Mouse (Mus musculus) WW6 (cell line): ENCODE results near the gene Tkt.
"Not testable (repeated sequence)": the region's sequence is repeated elsewhere in the genome, so short reads cannot be mapped to it uniquely, and the experiment has no call there.

Source experiments
- DNase-seq: peaks from one replicate; pipeline ENCODE4 v3.0.0-alpha.2; 2013; ENCODE audit warnings: low read depth, low spot score

Tkt gene

GRCm38 (mm10) chr14:30548131-30548720, at the start of gene Tkt:
Tkt (plus strand) TSS chr14:30548359.
- no peak for DNase-seq

DNA sequence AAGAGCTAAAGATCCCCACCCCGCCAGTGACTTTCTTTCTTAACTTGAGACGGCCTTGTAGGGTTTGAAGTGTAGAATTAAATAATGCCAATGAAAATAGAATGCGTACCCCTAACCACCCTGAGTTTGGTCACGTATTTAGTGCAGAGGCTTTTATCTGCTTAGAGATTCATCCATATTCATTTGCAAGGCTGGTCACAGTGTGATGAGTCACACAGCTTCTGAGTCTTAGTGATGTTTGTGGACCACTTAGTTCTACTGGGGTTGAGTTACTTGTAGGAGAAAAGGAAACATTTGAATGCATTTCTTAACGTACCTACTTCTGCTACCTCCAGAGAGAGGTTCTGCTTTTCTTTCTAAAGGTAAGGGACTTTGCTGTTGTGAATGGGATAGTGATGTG, 43.2 kb upstream of the Tkt start:
- no peak for DNase-seq

- DNase-seq, result no peak
Observed at GRCm38 (mm10) chr14:30510214-30510763, 37.9 kb upstream of the Tkt start.

GRCm38 (mm10) chr14:30512896-30513295, 35.3 kb upstream of the Tkt start:
- no peak for DNase-seq

- DNase-seq, result no peak
Observed at GRCm38 (mm10) chr14:30515931-30516723, 32.0 kb upstream of the Tkt start.

- DNase-seq, result no peak
Observed at GRCm38 (mm10) chr14:30519323-30519722, 28.8 kb upstream of the Tkt start.

DNA sequence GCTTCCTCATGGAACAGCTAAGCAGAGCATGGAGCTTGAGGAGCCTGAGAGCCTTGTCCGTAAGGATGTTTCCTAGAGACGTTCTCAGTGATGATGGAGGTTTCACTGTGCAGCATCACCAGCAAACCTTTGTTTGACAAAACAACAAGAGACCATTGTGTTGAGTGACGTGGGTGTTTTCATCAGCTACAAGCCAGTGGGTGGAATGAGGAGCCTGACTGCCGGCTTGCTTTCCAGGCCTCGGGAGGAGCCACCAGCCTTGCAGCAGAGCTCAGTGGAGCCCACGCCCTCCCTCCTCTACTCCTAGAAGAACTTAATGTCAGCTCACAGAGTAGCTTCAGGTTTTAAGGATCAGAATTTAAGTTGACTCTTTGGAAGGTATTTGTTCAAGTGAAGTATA, 24.8 kb upstream of the Tkt start:
- no peak for DNase-seq

DNA sequence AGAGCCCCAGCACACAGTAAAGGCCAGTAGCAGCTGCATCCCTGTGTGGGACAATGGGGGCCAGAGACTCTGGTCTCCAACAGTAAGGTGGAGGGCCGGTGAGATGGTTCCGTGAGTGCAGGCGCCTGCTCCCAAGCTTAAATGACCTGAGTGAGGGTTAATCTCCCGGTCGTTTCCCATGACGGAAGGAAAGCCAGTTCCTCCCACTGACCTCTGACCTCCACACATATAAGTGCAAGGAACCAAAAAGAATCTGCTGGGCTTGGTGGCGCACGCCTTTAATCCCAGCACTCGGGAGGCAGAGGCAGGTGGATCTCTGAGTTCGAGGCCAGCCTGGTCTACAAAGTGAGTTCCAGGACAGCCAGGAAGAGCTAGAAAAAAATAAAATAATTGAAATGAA, 19.8 kb upstream of the Tkt start:
- no peak for DNase-seq

DNA sequence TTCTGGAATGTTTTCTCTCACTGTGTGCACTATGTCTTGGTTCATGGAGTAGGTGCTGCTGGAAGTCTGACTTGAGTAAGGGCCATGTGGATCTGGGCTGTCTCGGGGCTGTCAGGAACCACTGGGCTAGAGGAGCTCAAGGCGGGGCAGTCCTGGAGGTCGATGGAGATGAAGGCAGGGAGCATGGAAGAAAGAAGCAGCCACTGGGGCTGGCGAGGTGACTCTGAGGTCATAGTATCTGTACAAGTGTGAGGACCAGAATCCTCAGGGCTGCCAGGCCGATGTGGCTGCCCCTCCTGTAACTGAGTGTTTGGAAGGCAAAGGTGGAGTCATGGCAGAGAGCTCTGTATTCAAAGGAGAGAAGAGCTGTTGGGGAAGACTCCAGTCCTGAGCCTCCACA, 19.2 kb upstream of the Tkt start:
- DNase-seq, result no peak

- DNase-seq, result no peak
Observed at GRCm38 (mm10) chr14:30529454-30529853, 18.7 kb upstream of the Tkt start.

DNA sequence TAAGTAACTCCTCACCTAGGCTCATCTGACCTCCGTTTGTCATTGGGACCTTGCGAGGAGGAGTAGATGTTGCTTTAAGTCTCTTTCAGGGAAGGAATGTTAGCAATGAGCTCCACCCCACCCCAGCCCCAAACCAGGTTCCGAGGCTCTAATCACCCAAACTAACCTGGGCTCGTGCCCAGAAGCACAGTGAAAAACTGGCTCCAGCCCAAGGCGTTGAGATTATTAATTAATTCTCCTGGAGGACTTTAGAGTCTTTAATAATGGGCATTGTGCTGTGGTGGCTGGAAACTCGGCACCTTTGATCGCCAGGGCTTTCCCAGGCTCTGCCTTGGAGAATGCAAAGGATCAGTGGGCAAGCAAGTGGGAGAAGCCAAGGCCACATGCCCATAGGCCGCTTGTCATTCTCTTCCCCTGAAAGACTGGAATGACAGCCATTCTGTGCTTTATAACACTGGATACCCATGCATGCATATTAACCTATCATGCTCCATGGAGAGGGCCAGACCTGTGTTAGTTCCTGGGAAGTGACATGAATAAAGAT, 17.4 kb upstream of the Tkt start:
- DNase-seq, result no peak

DNA sequence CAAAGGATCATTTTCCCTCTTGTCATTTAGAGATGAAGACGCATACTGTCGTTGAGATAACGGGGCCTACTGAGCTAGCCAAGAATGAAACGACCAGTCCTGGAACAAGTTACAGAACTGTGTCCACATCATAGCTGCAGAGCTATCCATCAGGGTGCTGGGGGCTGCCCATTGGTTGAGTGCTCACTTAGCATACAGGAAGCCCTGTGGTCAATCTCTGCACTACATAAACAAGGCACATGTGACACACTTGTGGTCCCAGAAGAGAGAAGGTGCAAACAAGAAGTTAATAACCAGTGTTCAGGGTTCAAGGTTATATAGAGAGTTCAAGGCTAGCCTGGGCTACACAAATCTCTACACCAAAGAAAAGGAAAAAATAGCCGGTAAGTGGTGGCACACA, 16.7 kb upstream of the Tkt start:
- no peak for DNase-seq

DNA sequence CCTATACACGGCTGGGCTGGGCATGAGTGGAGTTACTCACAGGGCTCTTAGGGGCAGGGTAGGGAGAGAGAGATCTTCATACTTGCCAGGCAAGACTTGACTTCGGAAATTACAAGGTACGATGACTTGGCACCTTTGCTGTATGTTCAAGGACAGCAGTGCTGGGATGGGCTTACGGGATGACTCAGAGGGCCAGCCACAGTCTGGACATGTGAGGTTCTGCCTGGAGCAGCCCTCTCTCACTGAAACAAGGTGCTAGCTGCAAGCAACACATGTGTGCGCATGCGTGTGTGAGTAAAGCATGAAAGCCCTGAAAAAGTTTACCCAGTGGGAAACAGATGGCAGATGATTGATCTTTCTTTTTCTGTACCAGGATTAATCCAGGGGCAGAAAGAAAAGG, 16.3 kb upstream of the Tkt start:
- DNase-seq, result no peak

DNA sequence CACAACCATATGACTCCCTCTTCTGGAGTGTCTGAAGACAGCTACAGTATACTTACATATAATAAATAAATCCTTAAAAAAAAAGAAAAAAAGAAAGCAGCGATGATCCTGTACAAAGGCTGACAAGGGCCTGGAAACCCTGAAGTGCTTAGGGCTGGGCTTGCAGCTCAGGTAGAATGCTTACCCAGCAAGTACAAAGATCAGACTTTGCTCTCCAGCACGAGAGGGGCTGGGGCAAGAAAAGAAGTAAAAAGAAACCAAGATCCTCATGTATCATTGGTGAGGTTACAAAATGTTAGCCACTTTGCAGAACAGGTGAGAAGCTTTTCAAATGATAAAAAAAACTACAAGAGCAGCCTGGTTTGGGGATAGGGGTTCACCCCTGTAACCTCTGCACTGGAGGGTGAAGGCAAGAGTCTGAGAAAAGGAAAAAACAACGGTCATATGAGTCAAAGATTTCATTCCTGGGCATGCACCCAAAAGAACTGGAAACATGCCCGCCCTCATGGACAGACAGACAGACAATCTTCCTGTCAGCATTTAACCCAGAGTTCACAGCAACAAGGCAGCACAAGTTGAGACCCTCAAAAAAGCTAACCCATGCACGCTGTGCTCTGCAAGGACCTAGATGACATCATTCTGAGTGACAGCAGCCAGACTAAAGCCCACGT, 14.2 kb upstream of the Tkt start:
- no peak for DNase-seq

DNA sequence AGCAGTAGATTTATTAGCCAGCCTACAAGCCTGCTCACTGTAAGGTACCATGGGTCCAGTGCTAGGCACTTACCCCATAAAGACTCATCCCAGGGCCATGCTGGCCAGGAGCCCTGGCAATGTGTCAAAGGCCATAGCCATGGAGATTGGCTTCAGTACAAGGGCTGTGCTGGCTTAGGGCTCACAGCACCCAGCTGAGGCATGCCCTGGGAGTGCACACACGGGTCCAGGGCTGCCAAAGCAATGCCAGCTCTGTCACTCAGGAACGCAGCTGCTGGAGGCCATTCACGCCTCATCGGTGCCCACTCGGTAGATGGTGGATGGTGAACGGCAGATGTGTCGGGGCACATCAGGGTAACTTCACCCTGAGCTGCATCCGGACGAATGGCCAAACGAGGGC, 6.6 kb upstream of the Tkt start:
- DNase-seq, result no peak

DNA sequence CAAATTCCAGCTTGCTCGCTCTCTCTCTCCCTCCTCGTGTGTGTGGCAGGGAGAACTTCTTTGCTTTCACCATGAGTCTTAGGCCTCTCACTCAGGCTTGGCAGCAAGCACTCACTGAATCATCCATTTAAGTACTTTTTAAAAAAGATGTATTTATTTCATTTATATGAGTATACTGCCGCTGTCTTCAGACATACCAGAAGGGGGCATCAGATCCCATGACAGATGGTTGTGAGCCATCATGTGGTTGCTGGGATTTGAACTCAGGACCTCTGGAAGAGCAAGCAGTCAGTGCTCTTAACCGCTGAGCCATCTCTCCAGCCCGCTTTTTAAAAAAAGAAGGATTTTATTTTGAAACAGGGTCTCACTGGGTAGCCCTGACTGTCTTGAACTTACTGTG, 4.8 kb upstream of the Tkt start:
- not testable (repeated sequence) for DNase-seq

DNA sequence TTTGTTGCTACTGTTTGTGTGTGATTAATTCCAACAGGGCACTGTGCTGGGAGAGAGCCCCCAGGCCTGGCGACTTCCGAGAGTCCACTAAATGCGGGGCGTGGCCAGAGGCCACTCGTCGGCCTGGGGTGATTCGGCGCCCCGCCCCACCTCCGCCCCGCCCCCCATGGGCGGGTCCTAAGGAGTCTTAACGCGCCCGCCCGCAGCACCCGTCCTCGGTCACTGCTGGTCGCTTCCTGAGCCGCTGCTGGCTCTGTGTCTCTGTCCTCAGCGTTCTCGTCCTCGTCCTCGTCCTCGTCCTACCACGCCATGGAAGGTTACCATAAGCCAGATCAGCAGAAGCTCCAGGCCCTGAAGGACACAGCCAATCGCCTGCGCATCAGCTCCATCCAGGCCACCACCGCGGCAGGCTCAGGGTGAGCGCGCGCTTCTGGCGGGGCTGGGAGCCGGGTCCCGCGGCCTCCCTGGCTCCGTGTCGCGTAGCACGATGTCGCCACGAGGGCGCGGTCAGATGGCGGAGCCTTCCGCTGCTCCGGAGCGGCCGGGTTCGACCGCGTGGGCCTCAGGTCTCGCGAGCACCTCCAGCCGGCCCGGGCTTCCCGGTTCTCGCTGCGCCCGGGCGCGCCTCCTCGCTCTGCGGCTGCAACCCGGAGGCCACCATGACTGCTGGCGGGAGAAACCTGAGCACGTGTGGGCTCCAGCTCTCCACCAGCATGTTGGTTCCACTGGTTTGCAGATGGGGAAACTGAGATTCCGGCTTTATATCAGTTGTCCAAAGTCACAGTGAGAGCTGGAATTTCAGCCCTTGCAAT, 1.0 kb downstream of the Tkt start:
- peak; percentile 69 for DNase-seq

DNA sequence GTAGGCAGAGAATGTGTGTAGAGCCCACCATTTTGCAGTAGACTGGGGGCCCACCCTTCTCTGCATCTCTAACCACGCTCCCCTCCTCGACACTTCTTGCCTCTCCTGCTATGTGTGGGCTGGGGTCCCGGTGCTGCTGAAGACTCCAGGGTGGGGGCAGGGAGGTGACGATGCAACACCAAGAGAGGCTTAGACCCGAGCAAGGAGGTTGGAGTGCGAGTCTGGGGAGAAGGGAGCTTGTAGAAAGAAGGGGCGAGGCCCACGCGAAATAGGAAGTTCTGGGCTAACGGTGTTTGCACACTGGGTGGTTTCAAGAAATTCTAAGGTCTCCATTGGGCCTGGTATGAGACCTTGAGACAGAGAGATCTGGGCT, 1.6 kb downstream of the Tkt start:
- no peak for DNase-seq

- no peak for DNase-seq
Observed at GRCm38 (mm10) chr14:30550232-30551070, 2.3 kb downstream of the Tkt start.

DNA sequence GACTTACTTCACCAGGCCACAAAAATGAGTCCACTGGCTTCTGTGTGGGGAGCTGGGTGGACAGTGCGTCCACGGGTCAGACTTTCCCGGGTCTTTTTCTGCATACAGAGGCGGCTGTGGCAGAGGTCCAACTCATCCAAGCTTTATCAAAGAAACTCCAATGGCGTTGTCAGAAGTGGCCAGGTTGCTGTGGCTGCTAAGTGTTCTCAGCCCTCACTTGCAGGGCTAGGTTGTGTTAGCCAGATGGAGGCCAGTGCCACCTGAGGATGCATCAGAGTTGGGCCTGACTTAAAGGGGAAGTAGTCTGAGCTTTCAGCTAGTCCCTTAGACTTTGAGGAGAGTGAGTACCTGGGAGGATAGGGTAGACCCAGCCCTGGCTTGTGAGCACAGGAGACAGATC, 3.4 kb downstream of the Tkt start:
- DNase-seq, result no peak

GRCm38 (mm10) chr14:30551981-30552380, 3.8 kb downstream of the Tkt start:
- no peak for DNase-seq
